Mouse (Mus musculus): Measurements from ENCODE around the gene Arhgap27.
"Not testable (repeated sequence)": the region's sequence is repeated elsewhere in the genome, so short reads cannot be mapped to it uniquely, and the experiment has no call there.

The Arhgap27 gene

GRCm38 (mm10) chr11:103363214-103364148 lies at the start of gene Arhgap27:
Gene Arhgap27 (minus strand): TSS chr11:103363692.
- peak; percentile 75 for DNase-seq (ENCODE audit: low read depth)

- no peak for DNase-seq (ENCODE audit: low read depth)
Measured at GRCm38 (mm10) chr11:103412950-103413423, 49.5 kb upstream of the Arhgap27 start.

- peak; percentile 93 for DNase-seq (ENCODE audit: low read depth)
Measured at GRCm38 (mm10) chr11:103411981-103412949, 48.8 kb upstream of the Arhgap27 start, which contains the start of gene Plekhm1. Gene Plekhm1 (minus strand): TSS chr11:103412687.

GRCm38 (mm10) chr11:103411301-103411700 lies 47.8 kb upstream of the Arhgap27 start:
- peak; percentile 33 for DNase-seq (ENCODE audit: low read depth)

GRCm38 (mm10) chr11:103408880-103409279 lies 45.4 kb upstream of the Arhgap27 start:
- no peak for DNase-seq (ENCODE audit: low read depth)

DNA sequence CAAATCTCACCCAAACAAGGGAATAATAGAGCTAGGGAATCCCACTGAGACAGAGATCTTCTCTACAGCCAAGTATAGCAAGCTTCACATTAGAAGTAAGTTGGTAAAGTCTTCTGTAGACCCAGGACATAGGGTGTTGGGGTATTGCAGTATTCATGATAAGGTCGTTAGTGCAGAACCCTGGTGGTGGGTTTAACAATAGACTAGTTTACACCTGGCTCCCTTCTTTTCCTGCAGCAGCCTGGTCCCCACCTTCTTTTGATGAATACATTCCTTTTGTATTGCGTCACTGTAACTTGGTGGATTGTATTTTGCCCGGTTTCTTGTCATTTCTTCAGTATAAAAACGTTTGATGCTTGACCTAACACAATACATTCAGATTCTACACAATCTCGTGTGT lies 43.6 kb upstream of the Arhgap27 start:
- not testable (repeated sequence) for DNase-seq (ENCODE audit: low read depth)

- DNase-seq (ENCODE audit: low read depth), result no peak
Measured at GRCm38 (mm10) chr11:103406551-103406950, 43.1 kb upstream of the Arhgap27 start.

GRCm38 (mm10) chr11:103405814-103406213 lies 42.3 kb upstream of the Arhgap27 start:
- DNase-seq (ENCODE audit: low read depth), result no peak

- DNase-seq (ENCODE audit: low read depth), result no peak
Measured at GRCm38 (mm10) chr11:103404618-103405017, 41.1 kb upstream of the Arhgap27 start.

DNA sequence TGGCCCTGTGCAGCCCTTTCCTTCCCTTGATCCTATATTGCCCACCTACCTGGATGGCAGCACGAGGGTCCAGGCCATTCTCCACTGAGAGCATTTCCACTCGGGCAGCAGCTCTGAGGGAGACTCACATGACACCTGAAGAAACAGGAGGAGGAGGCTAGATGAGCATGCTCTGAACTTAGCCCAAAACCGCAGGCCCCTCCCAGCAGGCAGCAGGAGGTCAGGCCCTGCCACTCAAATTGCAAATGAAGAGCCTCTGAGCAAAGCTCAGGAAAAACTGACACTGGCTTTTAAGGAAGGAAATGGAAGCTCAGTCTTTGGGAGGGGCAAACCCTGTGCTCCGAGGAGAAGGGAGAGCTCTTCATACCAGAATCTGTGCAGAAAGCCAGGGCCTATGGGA lies 40.3 kb upstream of the Arhgap27 start:
- peak; percentile 72 for DNase-seq (ENCODE audit: low read depth)

DNA sequence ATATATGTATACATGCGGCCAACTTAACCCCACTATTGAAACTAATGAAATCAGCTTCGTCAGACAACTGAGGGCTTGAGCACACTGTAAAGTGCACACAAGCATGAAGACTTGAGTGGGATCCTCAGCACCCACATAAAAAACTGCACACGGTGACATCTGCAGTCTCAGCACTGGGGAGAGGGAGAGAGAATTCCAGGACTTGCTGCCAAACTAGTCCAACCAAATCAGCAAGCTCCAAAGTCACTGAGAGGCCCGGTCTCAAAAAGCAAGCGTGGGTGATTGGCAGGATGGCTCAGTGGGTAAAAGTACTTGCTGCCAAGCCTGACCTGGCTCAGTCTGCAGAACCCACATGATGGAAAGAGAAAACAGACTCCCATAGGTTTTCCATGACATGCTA lies 39.2 kb upstream of the Arhgap27 start:
- DNase-seq (ENCODE audit: low read depth), result no peak

- DNase-seq (ENCODE audit: low read depth), result peak; percentile 29
Measured at GRCm38 (mm10) chr11:103402198-103402597, 38.7 kb upstream of the Arhgap27 start.

DNA sequence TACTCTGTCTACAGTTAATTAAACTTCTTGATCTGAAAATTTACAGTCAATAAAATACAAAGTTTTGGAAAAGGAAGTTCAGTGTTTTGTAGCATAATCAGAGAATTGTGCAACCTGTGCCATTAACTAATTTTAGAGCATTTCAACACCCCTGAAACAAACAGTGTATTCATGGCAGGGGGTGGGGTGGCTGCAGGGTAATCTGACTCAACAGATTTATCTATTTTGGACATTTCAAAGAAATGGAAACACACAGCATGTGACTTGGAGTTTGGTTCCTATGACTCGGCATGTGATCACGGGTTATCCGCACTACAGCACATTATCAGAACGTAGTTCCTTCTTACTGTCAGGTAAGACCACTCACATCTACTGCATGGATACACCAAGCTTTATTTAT lies 36.5 kb upstream of the Arhgap27 start:
- peak; percentile 81 for DNase-seq (ENCODE audit: low read depth)

DNA sequence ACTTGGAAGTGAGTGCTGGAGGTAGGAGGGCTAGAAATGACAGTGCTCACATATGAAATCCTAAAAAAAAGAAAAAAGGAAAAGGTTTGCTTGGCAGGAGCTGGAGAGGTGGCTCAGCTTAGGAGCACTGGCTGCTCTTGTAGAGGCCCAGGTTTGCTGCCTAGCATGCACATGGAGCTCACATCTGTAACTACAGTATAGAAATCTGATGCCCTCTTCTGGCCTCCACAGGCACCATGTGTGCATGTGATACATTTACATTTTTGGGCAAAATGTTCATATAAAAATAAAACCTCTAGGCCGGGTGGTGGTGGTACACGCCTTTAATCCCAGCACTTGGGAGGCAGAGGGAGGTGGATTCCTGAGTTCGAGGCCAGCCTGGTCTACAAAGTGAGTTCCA lies 35.6 kb upstream of the Arhgap27 start:
- peak; percentile 71 for DNase-seq (ENCODE audit: low read depth)

GRCm38 (mm10) chr11:103396682-103397081 lies 33.2 kb upstream of the Arhgap27 start:
- DNase-seq (ENCODE audit: low read depth), result peak; percentile 56

DNA sequence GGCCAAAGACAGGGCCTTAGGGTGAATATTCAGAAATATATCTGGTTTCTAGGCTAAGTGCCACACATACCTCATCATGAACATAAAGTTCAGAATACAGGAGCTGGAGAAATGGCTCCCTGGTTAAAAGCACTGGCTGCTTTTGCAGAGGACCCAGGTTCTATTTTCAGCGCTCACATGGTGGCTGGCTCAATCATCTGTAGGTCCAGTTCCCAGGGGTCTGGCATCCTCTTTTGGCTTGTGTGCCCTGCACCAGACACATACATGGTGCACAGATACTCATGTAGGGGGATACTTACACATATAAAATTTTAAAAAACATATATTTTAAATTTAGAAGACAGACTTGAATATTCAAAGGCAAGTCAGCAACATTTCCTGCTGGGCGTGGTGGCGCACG lies 32.7 kb upstream of the Arhgap27 start:
- DNase-seq (ENCODE audit: low read depth), result no peak

- DNase-seq (ENCODE audit: low read depth), result no peak
Measured at GRCm38 (mm10) chr11:103394604-103395003, 31.1 kb upstream of the Arhgap27 start.

DNA sequence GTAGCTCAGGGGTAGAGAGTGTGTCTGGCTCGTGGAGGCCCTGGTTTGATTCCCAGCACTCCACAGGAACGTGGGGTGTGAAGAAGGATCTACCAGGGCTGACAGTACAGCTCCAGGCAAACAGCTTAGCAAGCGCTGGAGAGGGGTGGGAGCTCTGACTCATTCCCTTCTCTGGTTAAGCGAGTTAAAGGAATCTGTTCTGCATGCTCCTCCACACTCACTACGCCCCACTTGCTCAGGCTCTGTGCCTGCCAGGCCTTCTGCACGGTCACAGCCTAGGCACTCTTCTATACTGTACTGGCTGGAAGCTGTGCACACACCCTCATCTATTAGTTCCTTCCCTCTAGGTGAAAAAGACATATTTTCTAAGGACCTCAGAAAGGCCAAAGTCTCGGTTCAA lies 30.5 kb upstream of the Arhgap27 start:
- DNase-seq (ENCODE audit: low read depth), result no peak

DNA sequence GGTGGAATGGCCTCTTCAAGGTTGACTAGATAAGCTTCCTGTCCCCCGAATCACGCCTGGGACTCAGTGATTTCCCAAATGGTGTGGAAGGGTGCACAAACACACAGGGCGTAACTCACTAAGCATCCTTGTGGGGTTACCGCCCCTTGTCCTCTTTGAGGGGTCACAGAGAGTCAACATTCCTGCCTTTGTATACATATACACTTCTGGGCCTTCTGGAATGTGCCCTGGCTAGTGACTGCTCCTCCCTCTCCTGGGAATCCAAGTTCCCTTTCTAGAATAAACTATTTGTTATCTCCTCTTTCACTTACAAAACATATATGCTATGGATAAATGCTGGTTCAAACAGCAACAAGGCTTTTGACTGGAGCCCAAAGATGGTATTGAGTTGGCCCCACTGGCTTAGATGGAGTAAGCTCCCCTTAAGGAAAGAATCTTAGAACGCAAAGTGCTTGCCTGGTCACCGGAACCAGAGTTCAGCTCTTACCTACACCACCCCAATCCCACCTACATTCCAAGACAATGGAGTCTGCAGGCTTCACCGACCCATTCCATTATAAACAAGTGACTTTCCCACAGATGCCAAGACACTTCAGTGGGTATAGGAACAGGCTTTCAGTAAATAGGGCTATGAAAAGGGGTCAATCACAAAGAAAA lies 24.5 kb upstream of the Arhgap27 start:
- no peak for DNase-seq (ENCODE audit: low read depth)

DNA sequence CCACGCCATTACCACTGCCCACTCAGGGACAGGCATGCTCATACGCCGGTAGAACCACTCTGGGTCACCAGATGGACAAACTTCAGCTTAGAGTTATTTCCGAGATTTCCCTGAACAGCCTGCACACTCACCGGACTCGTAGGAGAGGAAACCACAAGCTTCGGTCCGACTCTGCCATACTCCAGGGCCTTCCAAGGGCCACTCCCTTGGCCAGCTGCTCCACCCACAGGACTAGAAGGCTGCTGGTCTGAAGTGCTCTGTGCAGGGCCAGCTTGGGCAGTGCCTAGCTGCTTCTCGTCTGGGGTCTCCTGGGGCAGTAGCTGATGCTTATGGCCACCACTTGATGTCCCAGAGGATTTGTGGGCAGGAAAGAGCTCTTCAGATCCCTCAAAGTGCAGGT lies 23.3 kb upstream of the Arhgap27 start:
- peak; percentile 56 for DNase-seq (ENCODE audit: low read depth)

DNA sequence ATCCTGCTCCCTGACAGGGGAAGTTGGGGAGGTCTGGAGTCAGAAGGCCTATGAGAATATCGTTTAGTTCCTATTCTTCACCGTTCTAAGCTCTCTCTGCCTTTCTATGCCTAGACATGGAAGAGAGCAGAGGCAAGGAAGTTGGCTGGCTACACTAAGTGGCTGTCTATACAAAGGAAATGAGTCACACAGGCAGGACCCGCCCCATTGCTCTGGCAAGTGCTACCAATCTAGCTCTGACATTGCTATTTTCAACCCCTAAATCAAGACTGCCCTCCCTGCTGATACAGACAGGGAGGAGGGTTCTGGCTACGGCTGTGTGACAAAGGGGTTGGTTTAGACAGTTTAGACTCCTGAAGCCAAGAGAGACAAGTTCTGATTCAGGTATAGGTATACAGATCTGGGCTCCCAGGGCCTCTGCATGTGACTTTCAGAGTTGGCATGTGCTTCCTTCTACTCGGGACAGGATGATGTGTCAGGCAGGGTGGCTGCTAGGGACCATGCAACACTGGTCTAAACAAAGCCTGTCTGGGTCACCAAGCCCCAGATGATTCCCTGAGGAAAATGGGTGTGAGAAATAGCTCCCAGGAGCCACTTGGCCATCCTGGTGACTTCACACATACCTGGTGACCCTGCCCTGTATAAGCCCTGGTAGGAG lies 18.6 kb upstream of the Arhgap27 start:
- peak; percentile 95 for DNase-seq (ENCODE audit: low read depth)

All from 416B (cell line).